Mouse (Mus musculus): ENCODE results near the gene Arcn1.

Gene Arcn1

DNA sequence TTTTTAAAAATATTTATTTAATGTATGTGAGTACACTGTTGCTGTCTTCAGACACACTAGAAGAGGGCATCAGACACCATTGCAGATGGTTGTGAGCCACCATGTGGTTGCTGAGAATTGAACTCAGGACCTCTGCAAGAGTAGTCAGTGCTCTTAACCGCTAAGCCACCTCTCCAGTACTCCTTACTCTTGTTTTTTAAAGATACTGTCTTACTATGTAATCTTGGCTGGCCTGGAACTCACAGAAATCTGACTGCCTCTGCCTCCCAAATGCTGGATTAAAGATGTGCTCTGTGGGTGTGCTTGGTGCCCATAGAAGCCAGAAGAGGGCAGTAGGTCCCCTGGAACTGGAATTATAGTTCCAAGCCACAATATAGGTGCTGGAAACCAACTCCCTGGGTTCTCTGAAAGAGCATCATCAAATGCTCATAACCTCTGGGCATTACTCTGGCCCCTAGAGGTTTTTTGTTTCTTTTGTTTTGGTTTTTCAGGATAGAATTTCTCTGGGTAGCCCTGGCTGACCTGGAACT lies 26.9 kb downstream of the Arcn1 start:
- DNase-seq: no peak

DNA sequence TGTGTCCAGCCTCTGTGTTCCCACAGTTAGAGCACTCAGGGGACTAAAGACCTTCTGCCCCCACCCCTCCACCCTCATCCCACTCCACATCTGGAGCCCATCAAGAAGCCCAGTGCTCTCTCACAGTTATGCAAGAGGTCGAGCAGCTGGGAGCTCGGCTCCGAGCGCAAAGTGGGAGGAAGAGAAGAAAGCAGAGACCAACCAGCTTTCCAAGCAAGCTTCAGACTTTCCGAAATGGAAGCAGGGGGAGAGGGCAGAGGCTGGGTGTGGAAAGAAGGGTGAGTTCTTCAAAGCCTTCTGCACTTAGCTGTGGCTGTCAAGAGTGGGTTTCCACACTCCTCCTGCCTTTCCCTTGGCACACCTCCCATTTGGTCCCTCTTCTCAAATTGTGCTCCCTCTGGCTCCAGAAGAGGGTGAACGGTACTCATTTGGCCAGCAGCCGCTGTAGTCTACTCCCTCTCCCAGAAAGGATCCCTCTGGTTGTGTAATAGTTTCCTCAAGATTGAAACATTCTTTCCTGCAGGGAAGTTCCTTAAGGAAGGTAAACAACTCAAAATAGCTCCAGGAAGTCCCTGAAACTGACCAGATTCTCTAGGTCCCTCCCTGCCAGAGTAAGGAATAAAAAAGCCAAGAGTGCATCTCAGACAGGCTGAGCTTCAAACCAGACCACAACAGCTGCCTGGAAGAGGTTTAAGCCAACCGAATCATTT lies 30.2 kb downstream of the Arcn1 start:
- DNase-seq: peak; percentile 67

DNA sequence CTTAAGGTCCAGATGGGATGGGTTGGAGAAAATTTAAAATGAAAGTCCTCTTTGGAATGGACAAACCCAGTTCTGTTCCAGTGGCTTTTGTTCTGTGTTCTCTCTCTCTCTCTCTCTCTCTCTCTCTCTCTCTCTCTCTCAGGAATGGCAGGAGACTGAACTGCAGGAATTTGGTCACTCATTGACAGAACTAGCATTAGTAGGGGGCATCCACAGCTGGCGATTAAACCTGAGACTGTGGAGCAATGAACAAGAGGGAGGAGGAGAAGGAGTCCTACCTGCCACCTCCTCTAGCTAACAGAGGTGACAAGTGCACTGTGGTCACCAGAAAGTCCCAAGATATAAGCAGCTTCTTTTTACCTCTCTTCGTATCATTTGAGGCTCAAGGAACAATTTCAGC lies 31.3 kb downstream of the Arcn1 start:
- peak; percentile 63 for DNase-seq

DNA sequence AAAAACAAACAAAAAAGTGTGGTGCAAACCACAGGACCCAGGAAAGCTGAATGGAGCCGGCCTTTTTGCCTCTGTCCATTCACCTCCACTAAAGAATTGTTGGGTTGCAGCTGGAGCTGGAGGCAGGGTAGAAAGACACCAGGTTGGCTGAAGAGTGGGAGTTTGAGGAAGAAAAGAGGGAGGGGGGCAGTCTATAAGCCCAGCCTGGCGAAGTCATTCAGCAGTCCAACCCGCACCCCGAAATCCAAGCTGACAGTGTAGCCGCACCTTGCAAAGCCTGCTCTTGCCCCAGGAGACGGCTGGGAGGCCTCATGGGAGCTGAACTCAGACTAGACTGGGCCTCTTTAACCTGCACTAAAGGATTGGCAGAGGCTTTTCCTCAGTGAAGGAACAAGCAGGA lies 31.8 kb downstream of the Arcn1 start:
- no peak for DNase-seq

DNA sequence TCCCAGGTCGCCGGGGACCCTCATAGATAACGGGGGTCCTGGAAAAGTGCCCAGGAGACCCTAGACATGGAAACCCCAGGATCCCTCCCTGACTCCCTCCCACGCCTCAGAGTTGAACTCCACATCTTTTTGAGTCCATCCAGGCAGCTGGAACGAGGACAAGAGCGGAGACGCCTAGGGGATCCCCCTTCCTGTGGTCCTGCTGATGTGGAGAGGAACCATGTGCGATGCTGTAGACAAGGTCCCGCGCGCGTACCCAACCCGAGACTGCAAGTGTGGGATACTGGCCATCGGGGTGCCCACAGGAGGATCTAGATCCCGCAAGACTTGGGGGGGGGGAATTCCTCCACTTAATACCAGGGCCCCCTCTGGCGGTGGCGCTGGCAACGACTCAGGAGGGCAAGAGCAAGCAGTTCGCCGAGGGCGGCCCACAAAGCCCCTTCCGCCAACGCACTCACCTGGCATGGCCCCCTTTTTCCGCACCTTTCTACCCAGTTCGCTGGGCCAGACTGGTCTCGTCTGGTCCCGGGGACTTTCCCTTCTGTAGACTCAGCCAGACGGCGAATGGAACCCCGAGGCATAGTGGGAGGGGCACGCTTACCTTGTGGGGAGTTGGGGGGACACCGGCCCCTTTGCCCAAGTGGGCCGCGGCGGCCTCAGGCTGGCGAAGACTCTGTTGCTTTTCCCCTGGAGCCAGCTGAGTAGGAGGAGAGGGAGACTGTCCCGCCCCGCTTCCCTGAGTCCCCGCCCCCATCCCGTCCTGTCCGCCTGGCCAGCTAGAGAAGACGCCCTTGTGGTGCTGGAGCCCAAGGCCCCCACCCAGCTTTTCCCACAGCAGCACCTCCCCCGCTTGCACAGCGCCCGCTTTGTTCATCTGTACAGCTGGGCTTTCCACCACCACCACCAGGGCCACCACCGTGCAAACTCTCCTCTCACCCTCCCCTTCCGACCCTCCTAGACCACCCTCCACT lies 32.8 kb downstream of the Arcn1 start, which contains the start of gene Phldb1:
TSS of gene Phldb1 (minus strand) at position 675 of the 971 bp plus-strand sequence.
- peak; percentile 71 for DNase-seq

DNA sequence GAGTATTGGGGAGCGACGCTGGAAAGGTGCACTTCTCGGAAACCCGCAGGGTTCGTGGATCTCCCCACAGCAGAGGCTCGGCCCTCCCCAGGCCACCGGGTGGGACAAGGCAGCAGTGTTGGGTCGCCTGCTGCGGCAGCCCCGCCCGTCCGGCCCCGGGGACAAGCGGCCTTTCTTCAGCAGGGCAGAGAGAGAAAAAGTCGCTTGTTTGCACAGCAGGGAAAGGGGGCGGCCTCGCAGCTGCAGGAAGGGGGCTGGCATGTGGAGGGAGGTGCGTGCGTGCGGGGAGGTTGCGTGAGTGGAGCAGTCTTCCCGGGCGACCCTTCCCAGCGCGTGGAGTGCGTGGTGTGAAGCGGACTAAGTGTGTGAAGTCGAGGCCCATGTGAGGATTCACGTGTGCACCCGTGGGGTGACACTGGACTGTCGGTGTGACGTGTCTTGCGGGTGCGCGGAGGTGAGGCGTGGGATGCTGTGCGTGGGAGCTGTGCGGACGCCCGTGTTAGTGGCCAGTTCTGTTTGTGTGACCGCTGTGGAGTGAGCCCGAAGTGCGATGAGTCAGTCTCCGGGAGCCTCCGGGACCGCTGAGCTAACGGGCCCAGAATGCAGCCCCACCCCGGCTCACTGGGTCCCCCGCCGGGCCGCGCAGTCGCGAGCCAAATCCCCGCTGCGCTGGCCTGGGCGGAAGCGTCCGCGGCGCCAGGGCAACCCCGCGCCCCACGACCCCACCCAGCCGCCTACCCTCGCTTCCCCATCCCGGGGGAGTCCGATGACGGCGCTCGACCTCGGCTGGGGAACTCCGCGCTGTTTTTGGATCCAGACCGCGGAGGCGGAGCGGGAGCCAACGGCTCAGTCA lies 33.7 kb downstream of the Arcn1 start:
- DNase-seq: peak; percentile 52

DNA sequence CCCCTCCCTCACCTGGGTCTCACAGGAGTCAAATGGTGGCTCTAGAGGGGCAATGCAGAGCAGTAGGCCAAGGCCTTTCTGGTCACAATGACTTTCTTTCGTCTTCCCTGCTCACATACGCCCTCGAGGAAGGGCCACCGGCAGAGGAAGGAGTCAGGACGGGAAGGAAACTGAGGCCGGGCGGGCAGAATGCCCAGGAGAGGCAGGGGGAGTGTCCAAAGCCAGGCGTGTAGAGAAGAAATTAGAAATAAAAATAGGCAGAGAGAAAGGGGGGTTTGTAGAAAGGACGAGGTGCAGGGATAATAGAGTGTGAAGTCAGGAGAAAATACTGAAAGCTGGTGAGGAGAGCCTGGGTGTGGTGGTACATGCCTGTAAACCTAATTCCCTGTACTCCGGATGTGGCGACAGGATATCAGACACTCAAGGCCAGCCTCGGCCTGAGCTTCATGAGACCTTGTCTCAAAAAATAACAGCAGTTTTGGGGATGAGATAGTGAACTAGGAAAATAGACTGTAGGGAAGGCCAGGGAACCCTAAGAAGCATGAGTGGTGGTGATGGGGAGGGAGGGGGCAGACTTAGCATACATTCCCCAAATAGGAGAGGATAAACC lies 34.6 kb downstream of the Arcn1 start:
- no peak for DNase-seq

DNA sequence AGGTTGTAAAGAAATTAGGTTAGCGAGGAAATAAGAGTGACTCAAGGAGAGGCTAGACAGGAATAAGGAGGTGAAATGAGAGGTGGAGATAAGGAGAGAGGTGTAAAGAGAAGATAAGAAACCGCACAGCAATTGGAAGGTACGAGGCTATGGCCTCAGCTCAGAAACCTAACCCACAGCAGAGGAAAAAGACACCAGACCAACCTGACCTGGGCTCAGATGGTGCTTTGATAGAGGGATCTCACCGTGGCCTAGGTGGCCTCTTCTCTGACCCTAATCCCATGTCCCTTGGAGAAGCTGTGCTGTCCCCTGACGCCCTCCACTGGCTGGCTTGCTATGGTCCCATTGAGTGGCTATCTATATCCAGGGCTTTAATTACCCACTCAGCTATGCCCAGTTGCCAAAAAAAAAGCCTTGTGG lies 35.5 kb downstream of the Arcn1 start:
- DNase-seq: no peak

DNA sequence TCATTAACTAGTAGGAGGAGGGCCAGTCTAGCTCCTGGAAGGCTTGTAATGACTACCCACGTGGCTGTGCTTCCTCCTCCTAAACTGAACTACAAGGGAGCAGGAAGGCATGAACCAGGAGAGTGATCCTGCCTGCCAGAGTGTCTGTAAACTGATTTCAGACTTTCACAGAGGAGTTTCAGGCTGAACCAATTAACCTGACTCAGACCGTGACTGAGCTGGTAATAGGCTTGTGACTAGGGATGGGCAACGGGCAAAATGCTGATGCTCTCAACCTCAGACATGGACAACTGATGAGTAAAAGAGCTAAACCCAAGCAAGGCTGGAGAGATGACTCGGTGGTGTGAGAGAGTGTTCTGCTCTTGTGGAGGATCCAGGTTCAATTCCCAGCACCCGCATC lies 40.2 kb downstream of the Arcn1 start:
- DNase-seq: no peak

DNA sequence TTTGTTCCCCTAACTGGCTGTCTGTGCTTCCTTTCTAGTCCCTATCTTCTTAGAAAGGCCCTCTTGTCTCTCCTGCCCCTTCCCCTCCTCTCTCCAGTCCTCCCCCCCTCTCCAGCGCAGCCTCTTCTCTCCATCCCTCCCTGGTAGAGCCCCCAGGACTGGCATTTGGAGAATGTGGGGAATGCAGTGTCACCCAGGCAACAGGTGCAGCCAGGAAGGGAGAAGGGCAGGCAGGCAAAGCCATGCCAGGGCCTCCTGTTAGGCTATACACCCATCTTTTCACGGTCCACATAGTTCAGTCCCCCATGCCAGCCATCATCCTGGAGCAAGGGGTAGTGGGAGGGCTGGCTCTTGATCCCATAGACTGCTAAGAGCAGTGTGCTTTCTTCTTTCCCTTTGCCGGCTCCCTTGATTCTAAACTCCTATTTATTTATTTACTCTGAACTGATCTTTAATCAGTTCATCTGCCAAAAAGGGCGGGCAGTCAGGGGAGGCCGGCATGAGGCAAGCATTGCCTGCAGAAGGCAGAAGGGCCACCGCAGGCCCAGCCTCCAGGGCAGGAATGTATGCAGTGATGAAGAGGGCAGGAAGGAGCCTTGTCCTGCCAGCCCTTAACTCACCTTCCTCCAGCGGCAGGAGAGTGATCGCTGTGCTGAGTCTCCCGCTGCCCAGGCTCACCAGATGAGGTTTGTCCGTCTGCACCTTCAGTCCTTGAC lies 41.1 kb downstream of the Arcn1 start:
- DNase-seq: peak; percentile 69

DNA sequence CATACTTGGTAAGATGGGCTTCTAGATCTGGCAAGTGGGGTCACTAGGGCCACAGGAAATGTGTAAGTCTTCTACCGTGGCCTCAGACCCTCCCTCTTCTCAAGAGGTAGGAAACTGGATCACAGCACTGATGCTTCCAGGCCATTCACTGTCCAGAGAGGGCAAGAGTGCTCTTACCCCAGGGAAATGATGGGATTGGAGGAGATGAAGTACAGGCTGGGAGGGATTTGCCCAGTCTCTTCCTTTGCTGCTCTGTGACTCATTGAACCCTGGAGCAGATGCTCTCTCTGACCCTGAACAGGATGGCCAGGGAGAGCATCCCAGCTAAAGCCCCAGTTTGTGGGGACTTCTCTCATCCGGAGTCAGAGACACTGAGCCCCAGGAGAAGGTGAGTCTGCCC lies 43.0 kb downstream of the Arcn1 start:
- no peak for DNase-seq

DNA sequence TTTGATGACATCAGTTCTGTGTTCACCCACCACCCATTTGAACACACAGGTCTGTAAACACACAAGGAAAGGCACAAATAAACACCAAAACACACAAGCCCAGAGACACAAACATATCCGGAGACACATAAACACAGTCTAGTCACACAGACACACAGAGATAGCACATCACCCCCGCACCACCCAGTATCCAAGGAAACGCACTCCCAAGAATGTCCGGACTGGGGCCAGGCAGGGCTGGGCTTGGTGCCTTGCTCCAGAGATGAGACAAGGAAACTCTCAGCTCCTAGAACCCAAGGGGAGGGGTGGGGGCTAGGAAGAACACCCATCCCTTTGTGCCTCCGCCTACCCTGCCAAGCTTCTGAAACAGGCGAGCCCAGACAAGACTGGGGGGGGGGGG lies 43.4 kb downstream of the Arcn1 start:
- DNase-seq: peak; percentile 45

DNA sequence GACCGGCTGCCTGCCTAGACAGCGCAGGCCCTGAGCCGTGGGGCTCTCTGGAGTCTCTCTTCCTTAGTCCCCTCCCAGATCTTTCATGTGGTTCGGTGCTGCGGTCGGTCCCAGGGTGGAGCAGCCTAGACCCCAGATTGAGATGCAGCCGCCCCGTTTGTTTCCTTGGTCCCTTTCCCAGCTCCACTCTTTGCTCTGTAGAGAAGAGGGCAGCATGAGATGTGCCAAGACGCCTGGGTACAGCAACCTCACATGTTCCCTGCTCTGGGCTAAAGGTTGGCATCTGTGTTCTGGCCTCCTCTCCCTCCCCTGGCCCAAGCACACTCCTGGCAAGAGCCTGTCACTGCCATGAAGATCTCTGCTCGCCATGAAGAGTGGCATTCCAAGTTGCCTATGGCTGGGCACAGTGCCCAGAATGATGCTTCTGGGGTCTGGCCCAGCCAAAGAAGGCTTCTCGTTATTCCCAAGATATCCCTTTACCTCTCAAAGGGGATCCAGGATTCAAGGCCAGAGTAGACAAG lies 44.1 kb downstream of the Arcn1 start:
- DNase-seq: no peak

DNA sequence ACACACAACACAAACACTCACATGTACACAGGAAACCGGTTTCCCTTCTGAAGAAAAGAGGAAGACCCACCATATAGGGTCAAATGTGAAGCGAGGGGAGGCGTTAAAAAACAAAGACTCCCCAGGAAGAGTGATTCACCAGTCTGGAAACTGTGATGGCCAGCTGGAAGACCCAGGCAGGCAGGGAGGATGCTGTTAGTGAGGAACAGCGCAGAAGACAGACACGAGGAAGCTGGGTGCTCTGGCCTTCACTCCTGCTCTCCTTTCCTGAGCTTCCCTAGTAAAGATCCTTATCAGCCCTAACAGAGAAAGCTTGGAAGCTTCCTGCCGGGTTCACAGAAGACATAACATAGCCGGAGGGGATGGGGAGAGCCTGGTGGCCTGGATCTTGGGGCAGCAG lies 44.6 kb downstream of the Arcn1 start:
- no peak for DNase-seq

DNA sequence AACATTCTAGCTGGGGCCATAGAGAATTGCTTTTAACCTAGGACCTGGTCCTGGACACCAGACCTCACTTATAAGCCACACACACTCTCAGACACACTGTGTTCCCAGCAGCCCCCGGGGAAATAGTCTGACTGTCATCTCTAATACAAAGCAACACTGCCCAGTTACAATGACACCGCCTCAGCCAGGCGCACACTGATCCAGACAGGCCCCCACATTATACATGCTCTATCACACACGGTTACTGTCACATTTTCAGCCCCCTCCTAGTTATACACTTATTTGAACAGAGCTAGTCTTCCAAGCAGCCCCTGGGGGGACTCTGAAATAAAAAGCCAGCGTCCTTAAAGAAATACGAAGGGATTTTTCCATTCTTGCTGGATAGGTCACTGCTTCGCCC lies 45.1 kb downstream of the Arcn1 start:
- no peak for DNase-seq

DNA sequence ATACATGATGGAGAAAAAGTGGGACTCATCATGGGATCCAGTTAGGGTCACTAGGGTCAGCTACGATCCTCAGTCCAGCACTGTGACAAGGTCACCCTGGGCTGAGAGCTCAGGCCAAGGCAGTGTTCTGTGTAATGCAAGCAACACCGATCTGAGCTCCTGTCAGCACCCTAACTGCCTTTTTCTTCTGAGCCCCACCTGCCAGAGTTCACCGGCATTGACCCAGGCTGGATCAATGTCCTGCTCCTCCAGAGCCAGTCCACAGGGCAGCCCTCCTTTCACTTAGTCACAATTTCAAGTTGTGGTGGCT lies 45.8 kb downstream of the Arcn1 start:
- no peak for DNase-seq

DNA sequence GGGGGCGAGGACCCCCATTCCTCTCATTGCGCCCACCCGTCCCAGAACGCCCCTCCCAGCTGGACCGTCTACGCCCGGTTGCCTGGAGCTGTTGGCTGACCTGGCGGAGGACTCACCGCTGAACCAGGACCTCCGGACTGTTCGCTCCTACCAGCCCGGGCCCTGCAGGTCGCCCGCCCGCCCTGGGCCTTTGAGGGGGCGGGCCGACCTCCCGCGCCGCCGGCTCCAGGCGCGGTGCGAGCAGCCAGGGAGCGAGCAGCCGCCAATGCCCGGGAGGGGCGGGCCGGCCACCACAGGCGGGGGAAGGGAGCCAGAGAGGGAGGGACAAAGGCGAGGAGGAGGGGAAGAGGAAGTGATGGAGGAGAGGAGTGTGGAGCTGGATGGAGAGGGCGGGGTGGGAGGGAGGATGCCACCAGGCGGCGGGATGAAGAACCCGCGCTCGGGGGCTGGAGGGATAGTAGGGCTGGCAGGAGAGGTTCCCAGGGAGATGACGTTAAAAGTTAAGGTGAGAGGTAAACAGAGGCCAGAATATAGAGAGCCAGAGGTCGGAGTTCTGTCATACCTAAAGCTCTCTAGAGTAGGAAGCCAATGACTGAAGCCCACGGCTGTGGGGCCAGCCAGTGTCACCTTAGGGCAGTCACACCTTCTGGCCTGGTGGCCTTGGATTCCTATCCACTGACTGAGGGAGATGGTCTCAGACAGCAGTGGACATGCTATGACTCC lies 46.3 kb downstream of the Arcn1 start:
- DNase-seq: peak; percentile 92

DNA sequence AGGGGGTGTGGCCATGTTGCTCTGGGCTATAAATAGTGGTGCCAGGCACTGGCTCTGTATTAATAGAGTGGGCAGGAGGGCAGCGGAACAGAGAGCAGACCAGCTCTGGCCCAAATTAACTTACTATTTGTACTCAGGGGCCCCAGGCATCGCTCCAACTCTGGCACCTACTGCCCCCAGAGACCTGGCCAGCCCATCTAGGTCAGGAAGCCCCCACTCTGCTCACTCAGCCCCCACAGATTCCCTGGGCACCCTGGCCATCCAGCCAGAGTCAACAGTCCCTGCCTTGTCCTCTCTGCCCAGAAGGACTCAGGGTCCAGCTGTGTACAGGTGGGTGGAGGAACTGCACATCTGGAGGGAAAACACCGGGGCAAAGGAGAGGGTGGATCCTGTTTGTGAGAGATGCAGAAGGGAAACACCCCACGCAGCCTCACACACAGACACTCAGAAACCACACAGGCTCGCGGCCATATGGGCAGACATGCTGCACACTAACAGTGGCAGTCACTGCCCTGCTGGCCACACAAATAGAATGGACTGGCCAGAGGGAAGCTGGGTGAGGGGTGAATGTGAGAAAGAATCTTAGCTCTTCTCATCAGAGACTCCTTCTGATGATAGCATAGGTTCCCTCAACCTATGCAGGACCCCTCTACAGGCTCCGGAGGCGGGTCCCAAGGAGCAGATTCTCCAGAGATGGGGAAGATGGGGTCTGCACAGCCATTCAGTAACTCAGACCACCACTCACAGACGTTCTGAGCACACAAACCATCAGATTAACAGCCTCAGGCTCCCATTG lies 47.1 kb downstream of the Arcn1 start:
- DNase-seq: peak; percentile 40

DNA sequence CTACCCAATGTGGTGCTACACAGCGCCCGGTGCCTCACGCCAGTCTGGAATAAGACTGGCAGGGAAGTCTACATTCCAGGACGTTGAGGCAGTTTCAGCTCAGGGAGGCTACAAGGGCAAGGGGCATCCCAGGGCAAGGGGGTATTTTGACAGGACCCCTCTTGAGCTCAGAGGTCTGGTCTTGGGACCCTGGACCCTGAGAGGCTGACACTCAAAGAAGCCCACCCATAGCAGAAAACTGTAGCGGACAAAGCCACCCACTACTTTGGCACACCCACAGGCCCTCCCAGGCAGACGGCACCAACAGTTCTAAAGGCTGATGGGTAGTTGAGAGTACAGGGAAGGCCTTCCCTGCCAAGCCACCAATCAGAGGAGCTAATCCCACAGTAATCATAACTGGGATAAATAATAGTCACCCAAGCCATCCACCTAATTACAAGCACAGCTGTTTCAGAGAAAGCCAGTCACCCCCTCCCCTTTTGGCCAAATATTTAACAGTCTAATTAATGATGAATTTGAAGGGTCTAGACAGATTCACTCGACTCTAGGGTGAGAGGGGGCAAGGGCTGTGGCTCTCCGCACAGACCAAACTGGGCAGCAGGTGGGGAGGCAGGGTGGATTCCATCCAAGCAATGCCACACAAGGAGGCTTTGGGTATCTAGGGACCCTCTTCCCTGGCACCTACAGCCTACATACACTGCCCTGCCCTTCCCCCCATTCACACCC lies 47.9 kb downstream of the Arcn1 start:
- DNase-seq: no peak

Data from kidney, adult 11 months (tissue).